Mouse (Mus musculus) right cerebral cortex, adult 18-20 months (tissue): ENCODE data around the gene Barx2.
"Not testable (repeated sequence)": the region's sequence is repeated elsewhere in the genome, so short reads cannot be mapped to it uniquely, and the experiment has no call there.

Experiments
- DNase-seq: peaks from one replicate; pipeline ENCODE4 v3.0.0; 2022; ENCODE audit warnings: mixed read lengths

Gene Barx2

GRCm38 (mm10) chr9:31912921-31913738 is at the start of gene Barx2:
Gene Barx2 (minus strand): TSS chr9:31913462.
- peak; percentile 75 for DNase-seq

GRCm38 (mm10) chr9:31962265-31962664 is 49.0 kb upstream of the Barx2 start:
- no peak for DNase-seq

- no peak for DNase-seq
Observed at GRCm38 (mm10) chr9:31960488-31960887, 47.2 kb upstream of the Barx2 start.

- DNase-seq: no peak
Observed at GRCm38 (mm10) chr9:31958120-31958519, 44.9 kb upstream of the Barx2 start.

- DNase-seq: no peak
Observed at GRCm38 (mm10) chr9:31950506-31950905, 37.2 kb upstream of the Barx2 start.

- no peak for DNase-seq
Observed at GRCm38 (mm10) chr9:31949031-31949430, 35.8 kb upstream of the Barx2 start.

GRCm38 (mm10) chr9:31947051-31947450 is 33.8 kb upstream of the Barx2 start:
- DNase-seq: no peak

- no peak for DNase-seq
Observed at GRCm38 (mm10) chr9:31942334-31942733, 29.1 kb upstream of the Barx2 start.

- DNase-seq: not testable (repeated sequence)
Observed at GRCm38 (mm10) chr9:31936486-31936885, 23.2 kb upstream of the Barx2 start.

GRCm38 (mm10) chr9:31931691-31932090 is 18.4 kb upstream of the Barx2 start:
- no peak for DNase-seq

- no peak for DNase-seq
Observed at GRCm38 (mm10) chr9:31931255-31931654, 18.0 kb upstream of the Barx2 start.

GRCm38 (mm10) chr9:31926766-31927165 is 13.5 kb upstream of the Barx2 start:
- no peak for DNase-seq

GRCm38 (mm10) chr9:31925830-31926624 is 12.8 kb upstream of the Barx2 start:
- peak; percentile 80 for DNase-seq

GRCm38 (mm10) chr9:31923529-31923928 is 10.3 kb upstream of the Barx2 start:
- DNase-seq: no peak

GRCm38 (mm10) chr9:31919802-31920201 is 6.5 kb upstream of the Barx2 start:
- no peak for DNase-seq

GRCm38 (mm10) chr9:31916421-31916820 is 3.2 kb upstream of the Barx2 start:
- no peak for DNase-seq

- peak; percentile 17 for DNase-seq
Observed at GRCm38 (mm10) chr9:31914871-31915270, 1.6 kb upstream of the Barx2 start.

GRCm38 (mm10) chr9:31913739-31914591 is 703 bp upstream of the Barx2 start:
- DNase-seq: no peak

GRCm38 (mm10) chr9:31912553-31912920 is 725 bp downstream of the Barx2 start:
- no peak for DNase-seq

GRCm38 (mm10) chr9:31910221-31910620 is 3.0 kb downstream of the Barx2 start:
- no peak for DNase-seq

GRCm38 (mm10) chr9:31901781-31902180 is 11.5 kb downstream of the Barx2 start:
- DNase-seq: no peak

- DNase-seq: no peak
Observed at GRCm38 (mm10) chr9:31894775-31895320, 18.4 kb downstream of the Barx2 start.

GRCm38 (mm10) chr9:31888333-31888732 is 24.9 kb downstream of the Barx2 start:
- no peak for DNase-seq
